Mouse (Mus musculus) CD4-positive, CD25-positive, alpha-beta regulatory T cell, adult 2 months (primary cell): Measurements from ENCODE around the gene Spats2l.

Experiments used
- DNase-seq: peaks from one replicate; pipeline ENCODE4 v3.0.0-alpha.2; 2012; ENCODE audit warnings: low read depth, low spot score

Spats2l gene

GRCm38 (mm10) chr1:57824966-57825759, 51.2 kb downstream of the Spats2l start:
- DNase-seq: no peak

GRCm38 (mm10) chr1:57826245-57826644, 52.3 kb downstream of the Spats2l start:
- DNase-seq: no peak

DNA sequence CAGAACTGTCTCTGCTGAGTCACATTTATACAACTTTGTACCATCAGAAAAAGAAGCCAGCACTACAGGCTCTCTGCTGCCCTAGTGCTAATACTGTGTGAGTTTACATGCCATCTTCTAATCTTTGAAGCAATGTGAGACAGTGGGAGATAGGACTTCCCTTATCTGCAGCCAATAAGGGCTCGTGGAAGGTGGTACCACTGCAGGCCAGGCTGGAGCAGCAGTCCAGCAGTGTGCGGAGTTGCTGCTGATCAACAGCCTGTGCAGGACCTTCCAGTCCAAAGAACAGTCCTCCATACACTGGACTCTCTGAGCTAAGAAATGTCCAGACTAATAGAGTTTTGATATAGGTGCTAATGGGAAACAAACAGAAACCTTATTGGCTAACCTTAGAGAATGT, 59.2 kb downstream of the Spats2l start:
- no peak for DNase-seq

DNA sequence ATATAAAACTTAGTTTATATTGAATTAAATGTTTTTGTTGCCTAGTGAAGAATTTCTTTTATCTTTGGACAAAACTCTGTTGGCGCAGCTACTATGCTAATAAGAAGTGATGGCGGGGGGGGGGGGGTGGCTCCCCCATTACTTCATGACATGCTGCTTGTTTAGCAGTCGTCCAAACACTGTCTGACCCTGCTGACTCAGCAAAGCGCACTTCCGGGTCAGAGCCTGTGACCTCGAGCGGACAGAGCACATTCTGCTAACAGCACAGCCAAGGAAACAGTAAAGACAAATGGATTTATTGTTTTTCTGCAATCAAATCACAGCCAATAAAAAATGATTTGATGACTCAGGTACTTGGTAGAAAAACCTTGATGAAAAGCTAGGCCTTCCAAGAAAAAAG, 61.2 kb downstream of the Spats2l start:
- DNase-seq: no peak

GRCm38 (mm10) chr1:57836686-57837317, 62.8 kb downstream of the Spats2l start:
- DNase-seq: no peak

GRCm38 (mm10) chr1:57839863-57840262, 65.9 kb downstream of the Spats2l start:
- DNase-seq: peak; percentile 38

DNA sequence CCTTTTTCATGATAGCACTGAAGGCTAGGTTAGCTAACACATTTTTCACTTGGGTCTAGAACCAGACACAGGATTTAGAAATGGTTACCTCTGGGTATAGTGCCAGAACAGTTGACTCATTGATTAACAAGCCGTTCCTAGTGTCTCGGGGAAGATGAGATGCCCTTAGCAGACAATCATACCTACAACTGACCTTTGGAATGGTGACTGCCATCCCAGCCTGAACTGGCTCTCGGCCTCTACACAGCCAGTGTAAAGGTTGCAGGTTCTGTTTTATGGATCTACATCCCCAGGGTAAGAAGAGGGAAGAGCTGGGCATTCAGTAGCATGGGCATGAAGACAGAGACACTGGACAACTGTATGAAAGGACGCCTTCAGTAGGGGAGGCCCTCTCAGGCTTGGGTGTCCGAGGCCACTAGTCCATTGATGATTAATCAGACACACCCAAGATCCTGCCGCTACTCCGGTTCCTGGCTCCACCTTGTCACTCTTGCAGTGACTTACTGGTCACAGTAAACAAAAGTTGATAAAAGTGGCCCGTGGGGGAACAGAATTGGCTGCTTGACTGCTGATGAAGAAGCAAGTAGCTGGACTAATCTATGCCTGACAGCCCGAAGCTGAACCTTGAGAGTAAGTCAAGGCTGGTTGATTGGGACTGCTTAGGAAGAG, 71.2 kb downstream of the Spats2l start:
- DNase-seq: no peak

GRCm38 (mm10) chr1:57846856-57847698, 73.1 kb downstream of the Spats2l start:
- DNase-seq: no peak

- no peak for DNase-seq
Observed at GRCm38 (mm10) chr1:57849087-57849486, 75.1 kb downstream of the Spats2l start.

- DNase-seq: no peak
Observed at GRCm38 (mm10) chr1:57849916-57850315, 76.0 kb downstream of the Spats2l start.

DNA sequence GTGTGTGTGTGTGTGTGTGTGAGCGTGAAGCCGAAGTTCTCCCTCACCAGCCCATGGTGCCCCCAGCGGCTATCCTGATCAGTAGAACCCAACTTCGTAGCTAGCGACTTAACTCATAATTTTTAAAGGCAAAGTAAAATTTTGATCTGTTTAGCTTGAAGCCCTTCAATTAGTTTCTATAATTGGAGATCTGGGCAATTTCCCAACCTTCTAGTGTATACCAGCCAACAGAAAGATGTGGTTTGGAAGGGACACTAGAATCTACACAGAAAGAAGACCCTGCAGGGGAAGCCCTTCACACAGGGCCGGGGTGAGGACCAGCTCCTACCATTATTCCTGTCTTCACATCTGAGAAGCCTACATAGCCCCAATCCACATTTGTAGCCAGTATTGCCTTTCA, 77.9 kb downstream of the Spats2l start:
- DNase-seq: no peak

DNA sequence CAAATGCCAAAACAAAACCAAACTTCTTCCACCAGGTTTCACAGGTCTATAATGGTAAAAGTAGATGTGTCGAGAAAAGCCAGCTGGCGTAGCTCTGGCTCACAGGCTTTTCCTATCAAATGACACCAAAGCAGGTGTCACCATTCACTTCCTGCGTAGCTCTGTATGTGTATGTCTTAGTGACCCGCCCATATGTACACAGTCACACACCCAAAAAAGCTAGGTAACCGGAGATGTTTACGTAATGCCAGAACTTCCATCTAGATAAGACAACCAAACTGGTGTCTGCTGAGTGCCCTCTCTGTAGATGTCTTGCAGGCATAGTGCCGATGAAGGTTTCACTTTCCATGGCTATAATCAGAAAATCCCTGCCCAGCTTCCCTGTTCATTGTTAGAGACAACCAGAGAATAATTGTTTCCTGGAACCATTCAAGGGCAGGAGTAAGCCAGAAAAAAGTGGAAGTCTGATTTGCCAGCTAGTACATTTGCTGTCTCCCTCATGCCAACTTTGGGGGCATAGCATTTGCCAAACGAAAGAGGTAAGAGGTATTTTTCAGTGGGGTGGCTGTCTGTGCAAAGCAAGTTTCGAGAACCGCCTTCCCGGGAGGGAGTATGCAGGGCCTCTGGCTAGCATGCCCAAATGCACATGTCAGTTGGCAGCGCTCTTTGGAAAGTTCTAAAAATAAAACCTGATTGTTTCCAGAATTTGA, 78.8 kb downstream of the Spats2l start:
- DNase-seq: peak; percentile 39

- DNase-seq: no peak
Observed at GRCm38 (mm10) chr1:57857799-57858198, 83.8 kb downstream of the Spats2l start.

GRCm38 (mm10) chr1:57862024-57862423, 88.1 kb downstream of the Spats2l start:
- DNase-seq: no peak

GRCm38 (mm10) chr1:57868651-57869050, 94.7 kb downstream of the Spats2l start:
- no peak for DNase-seq

GRCm38 (mm10) chr1:57872006-57872405, 98.0 kb downstream of the Spats2l start:
- no peak for DNase-seq

GRCm38 (mm10) chr1:57873996-57874395, 100.0 kb downstream of the Spats2l start:
- DNase-seq: no peak

GRCm38 (mm10) chr1:57875109-57875508, 101.1 kb downstream of the Spats2l start:
- no peak for DNase-seq

DNA sequence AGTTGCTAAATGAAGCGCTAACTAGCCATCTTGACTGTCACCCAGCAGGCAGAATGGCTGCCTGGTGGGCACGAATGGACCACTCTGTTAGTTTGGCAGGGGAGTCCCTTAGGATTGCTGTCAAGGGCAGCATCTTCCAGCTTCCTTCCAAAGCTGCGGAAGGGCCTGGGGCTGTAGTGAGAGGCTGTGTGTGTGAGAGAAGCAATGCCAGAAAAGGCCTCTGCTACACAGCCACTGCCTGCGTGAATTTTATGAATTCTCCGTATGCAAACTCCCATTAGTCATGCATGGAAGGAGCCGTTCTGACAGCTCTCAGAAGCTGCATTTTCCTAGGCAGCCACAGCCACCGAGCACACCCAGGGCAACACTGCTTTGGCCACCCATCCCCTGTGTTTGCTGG, 101.5 kb downstream of the Spats2l start:
- DNase-seq: no peak

DNA sequence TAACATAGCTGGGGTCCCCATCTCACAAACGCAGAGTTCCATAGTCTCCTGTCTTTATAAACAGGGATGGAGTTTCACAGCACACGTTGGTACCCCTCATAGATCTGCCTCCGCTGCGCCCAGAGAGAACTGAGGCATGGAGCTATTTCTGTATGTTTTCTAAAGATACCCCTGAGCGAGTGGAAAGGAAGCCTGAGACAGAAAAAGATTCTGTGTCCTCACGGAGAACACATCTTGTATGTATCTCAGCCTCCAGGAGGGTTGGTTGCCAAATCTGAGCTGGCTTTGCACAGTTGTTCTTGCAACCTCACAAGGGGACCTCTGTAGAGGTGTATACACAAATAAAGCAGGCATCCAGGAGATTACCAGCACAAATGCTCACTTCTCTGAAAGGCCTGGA, 105.0 kb downstream of the Spats2l start:
- DNase-seq: no peak

- DNase-seq: no peak
Observed at GRCm38 (mm10) chr1:57884867-57885266, 110.9 kb downstream of the Spats2l start.
